Mouse (Mus musculus) CD8-positive naive resting alpha-beta T cell, adult 57 days (primary cell): ENCODE measurements around the gene Olfr578. TPM values are rescaled to one million over a fixed set of nuclear protein-coding genes. Genes with fewer than 3 reads are reported as not detected.

Source experiments
- total RNA-seq: library from RNA; stranded (reverse); gene quantifications from one replicate; pipeline ENCODE4 v1.2.4, GENCODE M21; 2023

The Olfr578 gene
- not detected for total RNA-seq

GRCm38 (mm10) chr7:102989224-102989623, at the start of gene Olfr578:
TSS of gene Olfr578 (minus strand) at chr7:102989324.

GRCm38 (mm10) chr7:103037724-103038123, 48.6 kb upstream of the Olfr578 start, which contains the start of gene Olfr582:
TSS of gene Olfr582 (plus strand) at chr7:103038024.

GRCm38 (mm10) chr7:102975843-102976242, 13.3 kb downstream of the Olfr578 start, which contains the start of gene Olfr577:
TSS of gene Olfr577 (minus strand) at chr7:102975943.

GRCm38 (mm10) chr7:102962360-102962759, 26.8 kb downstream of the Olfr578 start, which contains the start of gene Olfr576:
TSS of gene Olfr576 (plus strand) at chr7:102962660.

GRCm38 (mm10) chr7:102958593-102958992, 30.5 kb downstream of the Olfr578 start, which contains the start of gene Olfr575:
TSS of gene Olfr575 (minus strand) at chr7:102958775.

GRCm38 (mm10) chr7:102948167-102948566, 41.0 kb downstream of the Olfr578 start, which contains the start of gene Olfr574:
TSS of gene Olfr574 (plus strand) at chr7:102948467.

GRCm38 (mm10) chr7:102942475-102942874, 46.6 kb downstream of the Olfr578 start, which contains the start of gene Olfr573-ps1:
TSS of gene Olfr573-ps1 (minus strand) at chr7:102942575.

Other genes with a start within 250 kb of the Olfr578 start
- not detected for gene Olfr560, start 230.0 kb downstream of the Olfr578 start, total RNA-seq
- not detected for gene Olfr78, start 229.9 kb downstream of the Olfr578 start, total RNA-seq
- gene Olfr561, start 218.1 kb downstream of the Olfr578 start, total RNA-seq: not detected
- gene Olfr564, start 185.8 kb downstream of the Olfr578 start, total RNA-seq: not detected
- gene Olfr566, start 130.6 kb downstream of the Olfr578 start, total RNA-seq: not detected
- gene Olfr568, start 112.2 kb downstream of the Olfr578 start, total RNA-seq: not detected
- not detected for gene Olfr569, start 98.4 kb downstream of the Olfr578 start, total RNA-seq
- gene Olfr570, start 94.7 kb downstream of the Olfr578 start, total RNA-seq: not detected
- not detected for gene Olfr571, start 71.8 kb downstream of the Olfr578 start, total RNA-seq
- gene Olfr572, start 64.9 kb downstream of the Olfr578 start, total RNA-seq: not detected
- not detected for gene Olfr573-ps1, start 46.7 kb downstream of the Olfr578 start, total RNA-seq
- gene Olfr574, start 40.9 kb downstream of the Olfr578 start, total RNA-seq: not detected
- gene Olfr575, start 30.5 kb downstream of the Olfr578 start, total RNA-seq: not detected
- gene Olfr576, start 26.7 kb downstream of the Olfr578 start, total RNA-seq: not detected
- gene Olfr577, start 13.4 kb downstream of the Olfr578 start, total RNA-seq: not detected
- gene Olfr582, start 48.7 kb upstream of the Olfr578 start, total RNA-seq: not detected
- gene Olfr583, start 62.0 kb upstream of the Olfr578 start, total RNA-seq: not detected
- gene Olfr584, start 92.6 kb upstream of the Olfr578 start, total RNA-seq: not detected
- gene Olfr585, start 108.4 kb upstream of the Olfr578 start, total RNA-seq: not detected
- gene Olfr586, start 136.3 kb upstream of the Olfr578 start, total RNA-seq: not detected
- not detected for gene Olfr588-ps1, start 151.6 kb upstream of the Olfr578 start, total RNA-seq
- not detected for gene Olfr589, start 167.0 kb upstream of the Olfr578 start, total RNA-seq
- gene Olfr591, start 189.0 kb upstream of the Olfr578 start, total RNA-seq: not detected
- not detected for gene Olfr592, start 195.5 kb upstream of the Olfr578 start, total RNA-seq
- gene Olfr593, start 222.5 kb upstream of the Olfr578 start, total RNA-seq: not detected
- not detected for gene Olfr594, start 227.7 kb upstream of the Olfr578 start, total RNA-seq